Mouse (Mus musculus) myocyte (in vitro differentiated cells): ENCODE data around the gene Smap2. TPM values are rescaled to one million over a fixed set of nuclear protein-coding genes. Genes with fewer than 3 reads are reported as not detected.
A peak's percentile ranks its signal among the peaks of the same experiment; 100 is the strongest.

Experiments used
- H3K27me3 ChIP-seq: one replicate; pipeline ENCODE4 v1.6.1; 2011; ENCODE audit not compliant: control insufficient read depth, insufficient read depth, insufficient read length
- H3K36me3 ChIP-seq: one replicate; pipeline ENCODE4 v1.6.1; 2011; ENCODE audit not compliant: control insufficient read depth, insufficient read depth
- H3K4me2 ChIP-seq: one replicate; pipeline ENCODE4 v1.6.1; 2011; ENCODE audit warnings: low read depth, control low read depth
- H3K4me3 ChIP-seq: one replicate; pipeline ENCODE4 v1.5.1; 2011; ENCODE audit warnings: mild to moderate bottlenecking, control low read depth, moderate library complexity
- H3K79me2 ChIP-seq: one replicate; pipeline ENCODE4 v1.6.1; 2011; ENCODE audit not compliant: control insufficient read depth, insufficient read depth
- H3ac ChIP-seq: one replicate; pipeline ENCODE4 v1.6.1; 2011; ENCODE audit not compliant: control insufficient read depth, insufficient read length
- CEBPB ChIP-seq: IDR thresholded peaks from 2 replicates; pipeline ENCODE4 v1.6.1; 2011; ENCODE audit warnings: mild to moderate bottlenecking, moderate library complexity; ENCODE audit not compliant: poor library complexity, insufficient read depth, severe bottlenecking
- E2F4 ChIP-seq: IDR thresholded peaks from one replicate; pipeline ENCODE4 v1.6.1; 2011; ENCODE audit warnings: mild to moderate bottlenecking, control low read depth, moderate library complexity; ENCODE audit not compliant: insufficient read depth
- MAX ChIP-seq: IDR thresholded peaks from one replicate; pipeline ENCODE4 v1.6.1; 2011; ENCODE audit warnings: low read depth, mild to moderate bottlenecking, control low read depth
- MYOD1 ChIP-seq, 3 experiments: IDR thresholded peaks; one replicate each; pipeline ENCODE4 v1.6.1; 2011; ENCODE audit warnings: control low read depth in 2 of 3, low read depth in 2 of 3, mild to moderate bottlenecking in 2 of 3, moderate library complexity in 1 of 3; ENCODE audit not compliant: insufficient read length in 2 of 3, control insufficient read depth in 1 of 3
- MYOG ChIP-seq, 3 experiments: IDR thresholded peaks; one replicate each; pipeline ENCODE4 v1.6.1; 2011; ENCODE audit warnings: control low read depth in 2 of 3, low read depth in 2 of 3, mild to moderate bottlenecking in 2 of 3; ENCODE audit not compliant: insufficient read length in 2 of 3, control insufficient read depth in 1 of 3, insufficient read depth in 1 of 3
- POLR2A ChIP-seq: IDR thresholded peaks from one replicate; pipeline ENCODE4 v1.6.1; 2011; ENCODE audit warnings: low read depth, mild to moderate bottlenecking, control low read depth, moderate library complexity; ENCODE audit not compliant: insufficient read length
- POLR2AphosphoS2 ChIP-seq: IDR thresholded peaks from one replicate; pipeline ENCODE4 v1.6.1; 2011; ENCODE audit warnings: low read depth, control low read depth; ENCODE audit not compliant: insufficient read length
- REST ChIP-seq: IDR thresholded peaks from one replicate; pipeline ENCODE4 v1.6.1; 2011; ENCODE audit warnings: mild to moderate bottlenecking, control low read depth, moderate library complexity; ENCODE audit not compliant: insufficient read depth, insufficient read length
- SRF ChIP-seq: IDR thresholded peaks from one replicate; pipeline ENCODE4 v1.6.1; 2011; ENCODE audit warnings: low read depth; ENCODE audit not compliant: control insufficient read depth, insufficient read length
- TCF12 ChIP-seq: IDR thresholded peaks from one replicate; pipeline ENCODE4 v1.6.1; 2011; ENCODE audit warnings: mild to moderate bottlenecking, control low read depth; ENCODE audit not compliant: poor library complexity, insufficient read depth, severe bottlenecking
- TCF3 ChIP-seq: IDR thresholded peaks from one replicate; pipeline ENCODE4 v1.6.1; 2011; ENCODE audit warnings: low read depth, control low read depth; ENCODE audit not compliant: insufficient read length
- USF1 ChIP-seq: IDR thresholded peaks from one replicate; pipeline ENCODE4 v1.6.1; 2011; ENCODE audit warnings: low read depth, mild to moderate bottlenecking, control low read depth, moderate library complexity
- polyA plus RNA-seq: library from polyadenylated mRNA; unstranded; fragments of >200 nt; fragmentation: generic; extraction: Trizol; gene quantifications from one replicate; pipeline ENCODE4 v1.2.1, GENCODE M21; 2012; ENCODE audit warnings: missing spikeins

Gene Smap2
- polyA plus RNA-seq, 1 experiment, result 31.3 TPM

DNA sequence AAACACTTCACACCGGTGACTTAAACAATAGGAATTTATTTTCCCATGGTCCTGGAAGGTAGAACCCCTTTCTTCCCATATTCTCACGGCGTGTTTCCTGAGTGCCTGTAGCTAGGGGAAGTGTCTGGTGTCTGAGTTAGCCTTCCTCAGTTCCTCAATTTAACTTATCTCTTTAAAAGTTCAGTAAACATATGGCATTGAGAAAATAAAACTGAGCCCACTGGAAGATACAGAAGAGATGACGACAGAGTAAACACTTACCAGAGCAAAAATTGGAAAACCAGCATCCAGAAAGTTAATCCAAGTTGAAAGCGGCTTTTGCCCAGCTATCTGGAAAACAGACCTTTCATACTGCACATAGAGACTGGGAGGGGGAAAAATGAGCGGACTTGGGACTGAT lies 64.9 kb downstream of the Smap2 start:
- Histone ChIP-seq H3K4me3 (peak overlapping the region; percentile 49), H3K27me3 (no peaks in the 10 kb centered on the region), H3ac (no peak overlapping the region), H3K4me2 (peak overlapping the region; percentile 93), H3K36me3 (peaks cover 4% of the 10 kb centered on the region), H3K79me2 (no peaks in the 10 kb centered on the region)
- TF ChIP-seq E2F4 (no peak), USF1 (no peak), SRF (no peak), POLR2A (no peak), CEBPB (no peak)

DNA sequence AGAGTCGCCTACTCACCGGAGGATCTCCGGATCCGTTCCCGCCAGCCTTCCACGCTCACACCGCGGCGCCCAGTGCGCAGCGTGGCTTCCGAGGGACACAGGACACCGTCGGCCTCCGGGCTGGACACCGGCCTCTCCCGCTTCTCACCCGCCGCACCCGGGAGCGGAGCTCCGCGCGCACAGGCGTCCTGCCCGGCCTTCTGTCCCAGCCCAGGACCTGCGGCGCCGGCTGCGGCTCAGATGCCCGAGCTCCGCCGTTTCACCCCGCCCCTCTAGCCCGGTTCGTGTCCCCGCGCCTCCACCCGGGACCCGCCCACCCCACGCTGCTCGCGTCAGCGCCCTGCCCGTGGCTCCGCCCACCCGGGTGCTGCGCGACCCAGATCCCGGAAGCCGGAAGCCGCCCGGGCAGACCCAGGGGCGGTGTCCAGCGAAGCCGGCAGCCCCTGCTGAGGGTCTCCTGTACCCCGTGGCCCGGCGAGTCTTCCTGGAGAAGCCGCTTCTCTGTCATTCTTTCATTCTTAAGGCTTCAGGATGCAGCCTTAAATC lies 65.5 kb downstream of the Smap2 start, which contains the start of gene Zfp69:
Zfp69 (minus strand) TSS at position 272 of the 546 bp plus-strand sequence.
- TF ChIP-seq REST (no peak), POLR2A (peak; percentile 77), MYOG (IDR thresholded peaks at IDR 0.05; ENCODE audit: control insufficient read depth in 1 of 3, insufficient read depth in 1 of 3, insufficient read length in 2 of 3, low read depth in 2 of 3) (peak in 1 of 3 experiments; percentile 7), MYOD1 (IDR thresholded peaks at IDR 0.05; ENCODE audit: control insufficient read depth in 1 of 3, insufficient read length in 2 of 3, low read depth in 2 of 3) (no peak), POLR2AphosphoS2 (peak; percentile 77), TCF12 (no peak)
- Histone ChIP-seq H3K4me3 (peak within 1 kb of the TSS; percentile 49), H3K36me3 (peaks cover 4% of the 10 kb centered on the region), H3ac (peak within 1 kb of the TSS; percentile 37), H3K4me2 (peak within 1 kb of the TSS; percentile 100), H3K27me3 (no peaks in the 10 kb centered on the region), H3K79me2 (no peaks in the 10 kb centered on the region)

DNA sequence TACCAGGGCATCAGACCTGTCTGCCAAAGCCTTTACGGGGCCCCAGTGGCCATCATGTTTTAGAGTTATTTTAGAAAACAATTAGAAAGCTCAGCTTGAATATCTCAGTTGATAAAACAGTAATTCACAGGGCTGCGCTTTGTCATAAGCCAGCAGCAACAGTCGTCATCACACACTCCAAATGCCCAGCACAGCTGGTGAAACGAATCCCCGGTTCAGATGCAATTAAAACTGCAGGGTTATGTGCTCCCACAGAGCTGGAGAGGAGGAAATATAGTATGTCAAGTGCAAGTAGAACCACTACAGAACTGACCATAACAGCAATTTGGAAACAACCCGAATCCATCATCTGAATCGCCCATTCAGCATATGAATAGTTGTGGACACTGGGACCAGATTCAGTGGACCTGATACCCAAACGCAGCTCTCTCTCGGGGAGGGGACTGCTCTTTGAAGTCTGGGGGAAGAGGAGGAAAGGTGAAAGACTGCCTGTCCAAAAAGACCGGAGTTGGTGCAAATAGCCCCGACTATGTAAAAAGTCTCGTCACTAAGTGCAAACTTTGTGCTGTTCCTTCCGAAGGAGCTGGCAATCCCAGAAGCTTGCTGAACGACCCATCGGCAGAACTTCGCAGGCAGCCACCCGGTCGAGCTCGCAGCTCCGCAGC lies 66.2 kb downstream of the Smap2 start:
- H3K27me3 ChIP-seq, result no peaks in the 10 kb centered on the region

DNA sequence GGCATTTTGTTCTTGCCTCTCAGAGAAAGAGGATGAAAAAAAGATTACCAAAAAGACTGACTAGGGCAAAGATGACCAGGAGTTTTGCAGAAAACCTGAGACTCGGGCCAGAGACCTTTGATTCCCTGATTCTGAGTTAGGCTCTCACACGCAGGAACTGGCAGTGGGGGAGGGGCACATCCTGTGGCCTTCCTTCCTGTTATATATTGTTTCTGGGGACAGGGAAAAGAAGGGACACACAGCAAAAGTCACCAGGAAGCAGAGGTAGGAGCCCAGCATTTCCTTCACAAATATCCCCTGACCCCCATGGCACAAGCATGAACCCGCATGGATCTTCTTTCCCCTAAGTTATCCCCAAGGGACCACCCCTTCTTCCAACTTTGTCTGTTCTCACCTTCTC lies 68.1 kb downstream of the Smap2 start:
- H3K4me2 ChIP-seq, result no peak overlapping the region
- H3ac ChIP-seq, result no peak overlapping the region
- H3K27me3 ChIP-seq, result no peaks in the 10 kb centered on the region
- TF ChIP-seq MYOD1 (IDR thresholded peaks at IDR 0.05; ENCODE audit: control insufficient read depth in 1 of 3, insufficient read length in 2 of 3, low read depth in 2 of 3) (no peak), TCF12 (no peak), MAX (no peak), CEBPB (no peak), TCF3 (no peak), REST (no peak), POLR2A (no peak), USF1 (no peak), POLR2AphosphoS2 (no peak), SRF (no peak), MYOG (IDR thresholded peaks at IDR 0.05; ENCODE audit: control insufficient read depth in 1 of 3, insufficient read depth in 1 of 3, insufficient read length in 2 of 3, low read depth in 2 of 3) (no peak), E2F4 (no peak)
- peaks cover 4% of the 10 kb centered on the region for H3K36me3 ChIP-seq
- H3K4me3 ChIP-seq, result no peak overlapping the region
- no peaks in the 10 kb centered on the region for H3K79me2 ChIP-seq

More for the DNA sequence above, 66.2 kb downstream of the Smap2 start:
- Histone ChIP-seq H3K4me2 (peak overlapping the region; percentile 100), H3K36me3 (peaks cover 4% of the 10 kb centered on the region), H3ac (peak overlapping the region; percentile 37), H3K79me2 (no peaks in the 10 kb centered on the region), H3K4me3 (peak overlapping the region; percentile 49)
- TF ChIP-seq E2F4 (no peak), MAX (no peak), REST (no peak), TCF12 (no peak), POLR2AphosphoS2 (no peak), SRF (no peak), MYOD1 (IDR thresholded peaks at IDR 0.05; ENCODE audit: control insufficient read depth in 1 of 3, insufficient read length in 2 of 3, low read depth in 2 of 3) (no peak), POLR2A (no peak), CEBPB (no peak), USF1 (no peak), MYOG (IDR thresholded peaks at IDR 0.05; ENCODE audit: control insufficient read depth in 1 of 3, insufficient read depth in 1 of 3, insufficient read length in 2 of 3, low read depth in 2 of 3) (no peak), TCF3 (no peak)

DNA sequence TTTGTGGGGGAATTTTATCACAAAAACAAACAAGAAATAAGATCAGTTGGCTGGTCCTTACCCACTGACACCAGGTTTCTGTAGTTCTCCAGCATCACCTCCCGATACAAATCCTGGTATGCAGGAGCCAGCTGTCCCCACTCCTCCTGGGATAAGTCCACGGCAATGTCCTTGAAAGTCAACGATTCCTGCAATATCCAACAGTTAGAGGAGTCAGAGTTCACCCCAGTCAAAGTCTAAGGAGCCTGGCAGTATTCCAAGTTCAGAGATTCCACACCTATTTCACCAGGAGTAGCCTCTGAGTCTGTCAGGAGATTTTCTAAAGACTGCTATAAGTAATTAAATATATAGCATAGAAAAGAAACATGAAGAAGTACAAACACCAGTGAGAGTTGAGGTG lies 82.0 kb downstream of the Smap2 start:
- no peak for TF ChIP-seq POLR2A
- TF ChIP-seq MYOD1 (IDR thresholded peaks at IDR 0.05; ENCODE audit: control insufficient read depth in 1 of 3, insufficient read length in 2 of 3, low read depth in 2 of 3), result no peak
- no peak for TF ChIP-seq CEBPB
- no peak for TF ChIP-seq E2F4
- TF ChIP-seq SRF, result no peak
- TF ChIP-seq TCF12, result no peak
- no peak for TF ChIP-seq USF1
- no peak for TF ChIP-seq POLR2AphosphoS2
- TF ChIP-seq MAX, result no peak
- TF ChIP-seq TCF3, result no peak
- TF ChIP-seq MYOG (IDR thresholded peaks at IDR 0.05; ENCODE audit: control insufficient read depth in 1 of 3, insufficient read depth in 1 of 3, insufficient read length in 2 of 3, low read depth in 2 of 3), result no peak
- TF ChIP-seq REST, result no peak
- H3K4me2 ChIP-seq, result no peak overlapping the region

More for the DNA sequence above, 82.0 kb downstream of the Smap2 start:
- Histone ChIP-seq H3K27me3 (no peaks in the 10 kb centered on the region), H3K36me3 (peaks cover 10% of the 10 kb centered on the region), H3K4me3 (no peak overlapping the region), H3ac (no peak overlapping the region), H3K79me2 (no peaks in the 10 kb centered on the region)
